Comparison of ENCODE assay signal across 14 mouse cellular contexts in the genomic region with DNA sequence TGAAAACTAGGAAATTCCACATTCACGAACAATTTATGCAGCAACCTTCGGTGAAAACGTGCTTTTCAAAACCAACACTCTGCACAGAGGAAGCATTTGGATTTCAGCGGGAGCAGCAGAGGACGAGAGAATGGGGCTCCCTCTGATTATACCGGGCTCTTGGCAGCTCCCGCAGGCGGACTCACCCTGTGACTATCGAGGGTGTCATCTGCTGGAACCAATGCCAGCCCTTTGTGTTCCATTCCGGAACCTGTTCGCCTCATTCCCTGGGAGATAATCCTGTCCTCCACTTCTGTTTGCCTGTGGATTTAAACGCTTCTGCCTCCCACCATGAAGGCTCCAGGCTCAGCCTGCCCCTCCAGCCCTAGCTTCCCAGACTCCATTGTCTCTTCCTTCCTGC.
"Had no signal": no experiment of that assay in that cellular context is flagged by ENCODE, and none has a peak within 500 bp of the region (broad histone marks: within the 10 kb centered on the region; RNA-seq: fewer than 3 reads in every experiment).

No protein-coding gene starts in this region.

- H3K4me3 ChIP-seq: left cerebral cortex, adult 2 months; limb, embryonic 10.5 days; liver, embryonic 15.5 days; midbrain, embryonic 10.5 days; myocyte had no signal

- H3K4me1 ChIP-seq: limb, embryonic 10.5 days; liver, embryonic 15.5 days had no signal

- H3K9ac ChIP-seq: liver, embryonic 15.5 days; lung, embryonic 14.5 days had no signal

- H3K27me3 ChIP-seq: liver, embryonic 15.5 days had no signal

- H3K36me3 ChIP-seq: limb, embryonic 10.5 days; liver, embryonic 15.5 days; midbrain, embryonic 10.5 days had no signal

- DNase-seq: kidney, postnatal 10 days; lung, embryonic 14.5 days; lung, postnatal 10 days; lung, postnatal 4 days; right cerebral cortex, postnatal 4 days; spleen, adult 18-20 months; thymus, adult 18-20 months; thymus, postnatal 14 days had no signal

- H3K9me3 ChIP-seq: limb, embryonic 10.5 days; liver, embryonic 15.5 days; midbrain, embryonic 10.5 days had no signal

- H3K4me2 ChIP-seq: liver, embryonic 11.5 days; liver, embryonic 15.5 days; lung, embryonic 14.5 days had no signal

- H3K27ac ChIP-seq: left cerebral cortex, adult 2 months; limb, embryonic 10.5 days; liver, embryonic 15.5 days; midbrain, embryonic 10.5 days had no signal
